Mouse (Mus musculus) lung, adult 2 months (tissue): ENCODE measurements around the gene Wdr72. TPM values are rescaled to one million over a fixed set of nuclear protein-coding genes. Genes with fewer than 3 reads are reported as not detected.

Source experiments
- DNase-seq: peaks from one replicate; pipeline ENCODE4 v3.0.0; 2022
- H3K4me1 ChIP-seq: fragments of 200-500 bp; 2 replicates; pipeline ENCODE4 v1.6.1; 2011; ENCODE audit warnings: low read length; ENCODE audit not compliant: control insufficient read depth, insufficient read depth
- H3K4me3 ChIP-seq: fragments of 200-500 bp; replicated peaks from 2 replicates; pipeline ENCODE3; 2011; ENCODE audit warnings: low read depth, mild to moderate bottlenecking, control low read depth, low read length; ENCODE audit errors: extremely low read depth
- CTCF ChIP-seq: fragments of 200-500 bp; IDR thresholded peaks from 2 replicates; pipeline ENCODE4 v1.5.1; 2011; ENCODE audit warnings: mild to moderate bottlenecking, low read length, control low read depth; ENCODE audit not compliant: insufficient read depth
- POLR2A ChIP-seq: fragments of 200-500 bp; IDR thresholded peaks from 2 replicates; pipeline ENCODE4 v1.6.1; 2011; ENCODE audit warnings: low read depth, mild to moderate bottlenecking, control low read depth, low read length, borderline replicate concordance; ENCODE audit errors: extremely low read depth
- WGBS: fragments of 180-500 bp; shearing (Covaris S2); methylation state at CpG from one replicate; pipeline ENCODE4 v1.1.7; 2018; 5-methylcytosine and 5-hydroxymethylcytosine counted together
- polyA plus RNA-seq: library from polyadenylated mRNA; depleted of rRNA; stranded (reverse); fragments of >200 nt; gene quantifications from 2 replicates; pipeline ENCODE4 v1.2.3, GENCODE M21; 2012

Gene Wdr72
- polyA plus RNA-seq, 1 experiment = 0.32 TPM

DNA sequence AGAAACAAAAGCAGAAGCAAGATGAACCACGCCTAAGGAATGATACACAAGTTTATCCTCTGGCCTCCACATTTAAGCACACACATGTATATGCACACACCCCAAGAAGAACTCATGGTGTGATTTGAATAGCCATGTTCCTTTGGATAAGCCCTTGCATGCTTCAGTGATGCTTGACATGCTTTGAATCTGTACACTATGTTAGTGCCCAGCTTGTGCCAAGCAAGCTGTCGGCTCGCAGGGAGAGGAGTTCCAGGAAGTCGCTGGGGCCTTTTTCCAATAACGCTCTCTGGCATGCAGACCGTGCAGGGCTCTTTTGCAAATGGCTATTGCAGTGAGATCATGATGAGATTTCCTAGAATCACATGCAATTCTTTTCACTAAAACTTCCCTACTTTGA is 118.1 kb downstream of the Wdr72 start:
- H3K4me3 ChIP-seq = no peak overlapping the region
- no peaks in the 10 kb centered on the region for H3K4me1 ChIP-seq
- TF ChIP-seq CTCF = no peak
- no peak for TF ChIP-seq POLR2A
- DNase-seq = no peak
- 48% methylated on average over 6 of the region's 6 CpGs for WGBS

DNA sequence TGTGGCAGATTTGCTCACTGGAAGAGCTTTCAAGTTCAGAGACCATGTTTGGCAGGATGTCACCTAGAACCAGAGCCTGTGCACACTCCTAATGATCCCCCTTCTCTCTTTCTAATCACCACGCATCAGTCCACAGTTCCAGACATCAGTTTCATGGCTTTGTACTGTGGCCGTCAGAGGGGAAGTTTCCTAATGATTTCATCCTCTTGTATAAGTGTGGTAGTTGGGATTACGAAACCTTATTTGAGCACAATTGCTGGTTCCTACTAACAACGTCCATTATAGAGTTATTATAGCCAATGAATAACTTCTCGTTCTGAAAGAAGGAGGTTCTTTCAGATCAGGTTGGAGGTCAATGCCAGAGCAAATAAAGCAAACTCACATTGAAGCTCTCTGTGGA is 131.1 kb downstream of the Wdr72 start:
- no peaks in the 10 kb centered on the region for H3K4me1 ChIP-seq
- DNase-seq = no peak
- TF ChIP-seq POLR2A (no peak), CTCF (no peak)
- WGBS = 53% methylated on average over 5 of the region's 5 CpGs
- H3K4me3 ChIP-seq = no peak overlapping the region

DNA sequence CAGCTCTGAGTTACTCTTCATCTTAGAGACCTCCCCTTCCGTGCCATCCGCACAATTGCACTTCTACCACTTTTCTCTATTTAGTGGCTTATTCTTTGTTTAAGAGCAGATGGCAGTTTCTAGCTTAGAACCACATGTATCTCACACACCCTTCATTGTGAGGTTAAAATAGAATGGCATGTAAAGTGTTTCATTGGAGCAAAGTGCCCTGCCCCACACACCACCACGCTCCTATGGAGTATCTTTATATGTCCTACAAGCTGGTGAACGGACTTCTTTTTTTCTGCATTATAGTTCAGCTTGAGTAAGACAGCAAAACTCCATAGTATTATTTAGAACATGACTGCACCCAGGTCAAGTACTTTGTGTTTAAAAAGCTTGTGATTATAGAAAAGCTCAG is 137.9 kb downstream of the Wdr72 start:
- H3K4me1 ChIP-seq = no peaks in the 10 kb centered on the region
- 78% methylated on average over 4 of the region's 4 CpGs for WGBS
- H3K4me3 ChIP-seq = no peak overlapping the region
- no peak for TF ChIP-seq POLR2A
- no peak for TF ChIP-seq CTCF
- no peak for DNase-seq

DNA sequence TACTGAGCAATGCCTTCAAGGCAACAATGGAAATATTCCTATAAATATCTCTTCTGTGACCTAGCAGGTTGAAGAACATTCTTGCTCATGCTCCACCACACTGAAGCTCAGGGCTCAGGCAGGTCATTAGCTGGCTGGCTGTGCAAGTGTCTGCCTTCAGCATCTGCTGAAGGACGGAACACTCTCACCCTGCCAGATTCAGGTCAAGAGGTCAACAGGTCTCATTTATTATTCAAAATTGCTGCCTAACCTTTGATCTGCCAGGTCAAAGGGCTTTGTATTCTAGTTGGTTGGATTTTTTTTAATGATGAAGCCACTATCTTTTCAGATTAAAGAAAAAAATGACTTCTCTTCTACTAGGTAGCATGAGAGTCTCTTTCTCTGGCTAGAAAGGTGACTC is 139.3 kb downstream of the Wdr72 start:
- DNase-seq = no peak
- no peak overlapping the region for H3K4me3 ChIP-seq
- WGBS = 53% methylated on average over 1 of the region's 1 CpGs
- no peaks in the 10 kb centered on the region for H3K4me1 ChIP-seq
- TF ChIP-seq POLR2A (no peak), CTCF (no peak)

DNA sequence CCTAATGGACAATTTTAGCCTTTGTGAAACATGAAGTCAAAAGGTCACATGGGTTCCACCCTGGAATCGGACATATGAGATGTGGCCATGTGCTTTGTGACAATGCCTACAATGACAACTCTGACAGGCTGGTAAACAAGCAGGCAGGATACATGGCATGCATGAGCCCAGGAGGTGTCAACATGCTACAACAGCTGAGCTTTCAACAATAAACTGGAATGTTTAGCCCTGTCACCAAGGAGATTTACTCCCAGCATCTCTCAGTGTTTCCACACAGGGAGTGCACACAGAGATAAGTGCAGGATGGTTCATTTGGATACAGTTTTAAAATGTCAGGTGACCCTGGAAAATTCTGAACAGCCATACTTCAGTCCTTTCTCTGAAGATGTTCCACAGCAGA is 140.4 kb downstream of the Wdr72 start:
- 55% methylated on average over 1 of the region's 1 CpGs for WGBS
- no peak overlapping the region for H3K4me3 ChIP-seq
- no peaks in the 10 kb centered on the region for H3K4me1 ChIP-seq
- TF ChIP-seq POLR2A (no peak), CTCF (no peak)
- no peak for DNase-seq

DNA sequence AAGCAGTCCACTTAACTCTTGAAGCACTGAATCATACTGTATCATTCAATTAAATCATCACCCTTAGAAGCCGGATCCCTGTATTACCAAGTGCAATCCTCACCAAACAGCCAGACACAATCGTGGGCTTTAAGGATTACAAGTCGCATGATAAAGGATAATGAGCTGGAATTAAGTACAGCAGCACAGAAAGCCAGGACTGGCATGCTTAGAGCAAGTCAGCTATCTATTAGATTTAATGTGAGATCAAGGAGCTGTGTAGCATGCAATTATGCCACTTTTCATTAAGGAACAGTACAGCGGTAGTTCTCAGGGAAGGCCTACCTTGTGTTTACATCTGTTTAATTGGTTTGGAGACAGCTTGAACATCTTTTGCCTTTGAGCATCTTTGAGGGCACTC is 148.2 kb downstream of the Wdr72 start:
- no peak overlapping the region for H3K4me3 ChIP-seq
- no peaks in the 10 kb centered on the region for H3K4me1 ChIP-seq
- 80% methylated on average over 4 of the region's 4 CpGs for WGBS
- TF ChIP-seq POLR2A (no peak), CTCF (no peak)
- DNase-seq = no peak

DNA sequence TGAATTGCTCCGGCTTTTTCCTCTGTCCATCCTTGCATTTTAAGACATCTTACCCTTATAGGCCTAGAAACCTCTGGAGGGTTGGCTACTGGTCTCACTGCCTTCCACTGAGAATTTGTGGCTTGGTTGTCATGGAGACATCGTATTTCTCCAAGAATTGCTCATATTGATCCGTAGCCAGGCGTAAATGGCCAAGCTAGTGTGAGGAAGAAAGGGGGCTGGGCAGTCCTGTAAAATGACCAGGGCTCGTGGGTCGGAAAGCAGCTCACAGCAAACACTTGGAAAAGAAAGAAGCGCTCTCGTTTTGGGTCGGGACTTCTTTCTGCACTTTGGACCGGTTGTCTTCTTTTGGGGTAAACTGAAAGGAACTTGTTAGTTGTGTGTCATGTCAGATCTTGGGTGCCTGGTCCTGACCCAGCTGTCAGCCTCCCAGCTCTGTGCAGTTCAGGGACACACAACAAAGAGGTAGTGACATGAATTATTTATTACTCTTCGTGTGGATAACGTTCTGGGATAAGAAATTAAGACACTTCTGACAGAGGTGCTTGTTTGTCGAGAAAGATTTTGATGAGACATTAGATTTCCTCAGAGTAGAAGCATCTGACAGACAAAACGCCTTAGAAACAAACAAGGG is 167.7 kb downstream of the Wdr72 start:
- Histone ChIP-seq H3K4me3 (no peak overlapping the region), H3K4me1 (no peaks in the 10 kb centered on the region)
- no peak for DNase-seq
- 60% methylated on average over 14 of the region's 14 CpGs for WGBS
- TF ChIP-seq POLR2A (no peak), CTCF (no peak)

DNA sequence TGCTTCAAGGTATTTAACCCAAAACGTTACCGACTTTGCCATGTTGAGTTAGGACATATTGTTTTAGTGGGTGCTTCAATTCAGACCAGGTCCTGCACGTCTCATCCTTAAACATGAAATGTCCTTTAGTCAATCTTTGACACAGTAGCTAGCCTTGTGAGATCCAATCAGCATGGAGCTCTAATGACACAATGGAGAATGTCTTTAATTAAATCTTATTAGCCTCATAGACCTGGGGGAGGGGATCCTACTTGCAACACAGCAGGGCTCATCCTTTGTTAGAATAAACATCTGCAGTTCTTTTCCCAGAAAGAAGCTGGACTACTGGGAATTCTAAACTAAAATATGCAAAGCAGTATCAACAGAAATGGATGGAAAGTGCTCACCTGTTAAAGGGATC is 171.9 kb downstream of the Wdr72 start:
- H3K4me1 ChIP-seq = no peaks in the 10 kb centered on the region; the same call in 1 of the 2 replicates
- TF ChIP-seq CTCF (no peak), POLR2A (no peak)
- WGBS = 59% methylated on average over 3 of the region's 3 CpGs
- no peak overlapping the region for H3K4me3 ChIP-seq
- no peak for DNase-seq

DNA sequence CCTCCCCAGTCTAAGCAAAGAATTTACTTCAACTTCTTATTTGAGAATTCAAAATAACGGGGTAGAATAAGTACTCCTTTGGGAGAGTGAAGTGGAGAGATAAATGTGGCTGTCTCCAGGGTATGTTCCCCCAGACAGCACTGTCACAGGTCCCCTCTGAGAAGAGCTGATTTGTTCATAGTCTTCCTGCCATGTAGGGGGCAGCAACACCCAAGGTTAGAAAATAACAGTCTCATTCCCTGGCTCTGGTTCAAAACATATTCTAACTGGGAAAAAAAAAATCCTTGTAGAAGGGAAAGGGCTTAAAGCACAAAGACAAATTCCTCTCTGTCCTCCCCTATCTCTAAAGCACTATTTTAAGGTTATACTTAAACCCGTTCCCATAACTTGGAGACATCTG is 176.1 kb downstream of the Wdr72 start:
- TF ChIP-seq CTCF (no peak), POLR2A (no peak)
- no peak overlapping the region for H3K4me3 ChIP-seq
- no peaks in the 10 kb centered on the region; the same call in 1 of the 2 replicates for H3K4me1 ChIP-seq
- 10% methylated on average over 2 of the region's 2 CpGs for WGBS
- no peak for DNase-seq

DNA sequence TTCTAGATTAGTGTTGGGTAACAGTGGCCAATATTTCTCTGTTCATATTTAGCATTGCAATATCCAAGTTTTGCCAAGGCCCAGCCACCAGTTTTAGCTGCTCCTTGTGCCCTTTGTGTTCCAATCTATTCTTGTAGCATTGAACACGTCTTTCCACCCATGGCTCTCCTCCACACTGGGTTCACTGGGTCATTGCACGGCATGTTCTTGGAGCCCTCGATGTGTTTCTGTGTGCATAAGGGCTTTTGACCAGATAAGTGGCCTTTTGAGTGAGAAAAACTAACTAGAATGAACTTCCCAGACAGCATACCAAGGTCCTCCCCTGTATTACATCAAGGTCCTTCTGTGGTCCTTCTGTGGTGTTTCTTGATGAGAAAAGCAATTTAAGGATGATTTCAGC is 184.3 kb downstream of the Wdr72 start:
- no peaks in the 10 kb centered on the region for H3K4me1 ChIP-seq
- DNase-seq = no peak
- TF ChIP-seq POLR2A = no peak
- no peak for TF ChIP-seq CTCF
- 59% methylated on average over 3 of the region's 3 CpGs for WGBS
- no peak overlapping the region for H3K4me3 ChIP-seq
